Mouse (Mus musculus): ENCODE measurements around the gene Col4a5.

Col4a5 gene

GRCm38 (mm10) chrX:141475110-141475509, at the start of gene Col4a5:
Gene Col4a5, plus strand, starts transcription at chrX:141475385.
- DNase-seq (ENCODE audit: low spot score), result peak; percentile 83

- DNase-seq (ENCODE audit: low spot score), result no peak
Measured at GRCm38 (mm10) chrX:141436780-141437179, 38.4 kb upstream of the Col4a5 start.

DNA sequence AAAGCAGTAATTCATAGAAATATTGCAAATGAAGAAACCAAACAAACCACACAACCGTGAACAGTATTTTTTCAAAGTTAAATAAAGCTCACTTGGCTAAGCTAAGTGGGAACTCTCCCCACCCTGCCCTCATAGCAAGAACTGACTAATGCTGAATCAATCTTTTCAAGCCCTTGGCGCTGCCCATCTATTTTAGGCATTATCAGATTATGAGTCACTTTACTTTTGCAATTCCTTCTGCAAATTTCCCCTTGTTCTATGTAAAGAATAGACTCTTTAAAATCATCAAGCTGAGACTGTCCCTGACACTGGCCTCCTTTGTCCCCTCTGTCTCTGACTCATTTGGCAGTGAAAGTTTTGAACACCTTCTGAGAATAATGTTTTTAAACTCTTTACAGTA, 35.8 kb upstream of the Col4a5 start:
- DNase-seq (ENCODE audit: low spot score), result no peak

GRCm38 (mm10) chrX:141447936-141448335, 27.2 kb upstream of the Col4a5 start:
- DNase-seq (ENCODE audit: low spot score), result no peak

DNA sequence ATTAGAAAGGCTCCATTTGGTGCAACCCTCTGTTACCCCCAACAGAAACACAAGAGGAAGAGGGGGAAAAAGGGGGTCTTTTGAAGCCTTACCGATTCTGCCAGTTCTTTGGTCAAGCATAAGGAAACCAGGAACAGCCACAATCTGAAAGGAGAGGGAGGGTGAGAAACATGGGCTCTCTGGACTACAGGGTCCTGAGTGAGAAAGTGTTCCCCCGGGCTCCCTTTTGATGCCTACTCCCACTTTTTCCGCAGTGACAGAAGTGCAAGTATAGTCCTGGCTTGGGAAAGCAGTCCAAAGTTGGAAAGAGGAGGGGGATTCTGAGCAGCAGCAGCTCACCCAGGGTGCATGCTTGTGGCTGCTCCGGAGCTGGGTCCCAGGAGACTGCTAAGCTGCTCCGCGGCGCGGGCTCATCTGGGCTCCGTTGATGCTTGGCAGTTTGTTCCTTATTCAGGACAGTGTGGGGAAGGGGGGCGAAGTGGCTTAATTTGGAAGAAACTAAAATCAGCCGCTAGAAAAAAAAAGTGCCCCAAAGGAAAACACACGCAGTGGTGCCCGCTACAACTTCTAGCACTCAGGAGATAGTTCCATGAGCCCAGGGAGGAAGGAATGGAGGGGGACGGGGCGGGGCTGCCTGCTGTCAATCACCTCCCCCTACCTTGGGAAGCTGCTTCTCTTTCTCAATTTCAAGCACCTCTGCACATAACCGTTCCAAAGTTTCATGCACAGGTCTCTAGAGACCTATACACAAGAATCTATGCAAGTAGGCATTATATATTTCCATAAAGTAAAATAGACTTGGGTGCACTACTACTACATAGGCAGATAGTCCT, 1.5 kb upstream of the Col4a5 start, which contains the start of gene Col4a6:
Gene Col4a6, minus strand, starts transcription at position 607 of the 833 bp plus-strand sequence.
- no peak for DNase-seq (ENCODE audit: low spot score)

DNA sequence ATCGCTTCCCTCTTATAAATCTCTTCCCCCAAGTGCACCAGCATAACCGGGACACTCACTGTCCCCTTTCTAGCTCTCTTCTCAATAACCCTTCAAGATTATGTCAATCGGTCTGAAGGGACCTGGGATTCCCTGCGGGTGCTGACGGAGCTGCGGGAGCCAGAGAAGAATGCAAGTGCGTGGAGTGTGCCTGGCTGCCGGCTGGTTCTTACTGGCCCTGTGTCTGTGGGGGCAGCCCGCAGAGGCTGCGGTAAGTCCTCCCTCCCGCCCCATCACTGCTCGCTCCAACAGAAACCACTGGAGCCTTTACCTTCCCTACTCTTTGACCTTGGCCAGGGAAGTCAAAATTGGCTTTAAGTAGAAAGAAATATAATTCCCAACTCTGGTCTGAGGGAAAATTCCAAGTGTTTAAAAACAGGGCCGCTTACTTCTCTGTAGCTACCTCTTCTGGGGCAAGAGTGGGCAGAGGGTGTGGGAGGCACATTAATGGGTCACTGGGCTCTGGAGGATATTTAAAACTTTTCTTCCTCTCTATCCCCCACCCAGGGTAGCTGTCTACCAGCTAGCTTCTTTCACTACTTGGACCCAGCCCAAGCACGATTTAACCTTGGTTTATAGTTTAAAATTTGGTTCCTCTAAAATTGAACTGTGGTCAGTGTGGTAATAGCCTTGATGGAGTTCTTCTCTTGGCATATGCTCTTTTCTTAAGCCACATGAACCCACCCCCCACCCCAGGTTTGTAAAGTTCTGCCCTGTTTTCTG, 562 bp downstream of the Col4a5 start:
- peak; percentile 36 for DNase-seq (ENCODE audit: low spot score)

- no peak for DNase-seq (ENCODE audit: low spot score)
Measured at GRCm38 (mm10) chrX:141494545-141494944, 19.4 kb downstream of the Col4a5 start.

DNA sequence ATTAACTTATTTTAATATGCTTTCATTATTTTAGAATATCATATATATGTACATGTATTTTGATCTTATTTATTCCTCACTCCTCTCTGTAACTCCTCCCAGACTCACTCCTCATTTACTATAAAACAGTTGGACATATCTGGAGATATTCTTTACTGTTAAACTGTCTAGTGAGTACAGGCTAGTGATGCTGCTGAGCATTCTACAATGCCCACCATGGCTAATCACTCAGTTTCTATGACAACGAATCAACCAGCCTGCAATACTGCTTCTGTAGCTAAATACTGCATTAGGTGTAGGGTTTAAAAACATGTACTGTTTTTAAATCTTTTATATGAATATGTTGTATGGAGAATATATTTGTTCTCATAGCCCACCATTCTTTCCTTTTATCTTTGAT, 27.9 kb downstream of the Col4a5 start:
- no peak for DNase-seq (ENCODE audit: low spot score)

- DNase-seq (ENCODE audit: low spot score), result peak; percentile 77
Measured at GRCm38 (mm10) chrX:141533447-141533846, 58.3 kb downstream of the Col4a5 start.

DNA sequence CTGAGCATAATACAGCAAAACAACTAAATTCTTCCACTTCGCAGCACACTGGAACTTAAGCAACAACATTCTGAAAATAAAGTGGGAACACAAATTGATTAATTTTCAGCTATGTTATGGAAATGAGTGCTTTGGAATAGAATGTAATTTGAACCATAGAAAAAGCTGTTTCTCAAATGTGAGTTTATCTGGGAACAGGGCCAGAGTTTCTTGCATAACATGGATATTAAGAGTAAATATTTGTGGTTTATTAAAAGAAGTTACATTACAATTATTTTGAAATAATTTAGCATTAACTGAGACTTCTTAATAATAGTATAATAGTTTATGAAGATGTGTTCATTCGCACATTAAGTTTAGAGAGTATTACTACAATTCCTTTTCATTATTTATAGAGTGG, 72.3 kb downstream of the Col4a5 start:
- peak; percentile 59 for DNase-seq (ENCODE audit: low spot score)

DNA sequence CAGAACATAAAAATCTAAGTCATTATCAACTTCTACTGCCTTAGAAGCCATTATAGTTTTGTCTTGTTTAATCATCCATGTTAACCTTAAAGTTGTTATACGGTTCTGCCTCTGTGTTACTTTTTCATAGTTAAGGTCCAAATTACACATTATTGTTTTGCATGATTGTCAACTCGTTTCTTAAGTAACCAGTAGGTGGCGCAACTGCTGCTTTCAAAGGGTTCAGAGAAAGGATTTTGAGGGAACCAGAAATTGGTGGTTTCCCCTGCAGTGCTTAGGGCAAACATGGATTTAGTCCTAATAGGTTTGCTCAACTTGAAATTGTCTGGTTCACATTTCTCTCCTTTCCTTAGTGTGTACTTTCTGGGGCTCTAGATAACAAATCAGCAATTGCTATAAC, 115.1 kb downstream of the Col4a5 start:
- peak; percentile 11 for DNase-seq (ENCODE audit: low spot score)

DNA sequence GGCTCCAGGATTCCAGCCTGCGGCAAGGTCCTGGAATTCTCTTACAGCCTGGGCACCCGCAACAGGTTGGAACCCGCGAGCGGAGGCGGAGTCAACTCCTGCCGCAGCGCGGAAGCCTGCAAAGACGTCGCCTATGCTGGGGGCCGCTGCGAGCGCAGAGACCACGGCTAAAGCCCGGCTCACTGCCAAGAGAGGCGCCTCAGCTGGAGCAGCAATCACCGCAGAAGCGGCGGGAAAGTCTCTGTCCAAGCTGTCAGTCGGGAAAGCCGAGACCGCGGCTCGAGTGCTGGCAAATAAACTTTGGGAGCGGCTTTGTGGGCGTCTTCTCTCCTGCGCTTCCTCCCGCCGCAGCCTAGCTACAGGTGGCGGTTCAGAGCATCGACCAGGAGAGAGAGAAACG, 246.5 kb downstream of the Col4a5 start:
- DNase-seq (ENCODE audit: low spot score), result no peak

GRCm38 (mm10) chrX:141723936-141724335, 248.8 kb downstream of the Col4a5 start:
- no peak for DNase-seq (ENCODE audit: low spot score)

DNA sequence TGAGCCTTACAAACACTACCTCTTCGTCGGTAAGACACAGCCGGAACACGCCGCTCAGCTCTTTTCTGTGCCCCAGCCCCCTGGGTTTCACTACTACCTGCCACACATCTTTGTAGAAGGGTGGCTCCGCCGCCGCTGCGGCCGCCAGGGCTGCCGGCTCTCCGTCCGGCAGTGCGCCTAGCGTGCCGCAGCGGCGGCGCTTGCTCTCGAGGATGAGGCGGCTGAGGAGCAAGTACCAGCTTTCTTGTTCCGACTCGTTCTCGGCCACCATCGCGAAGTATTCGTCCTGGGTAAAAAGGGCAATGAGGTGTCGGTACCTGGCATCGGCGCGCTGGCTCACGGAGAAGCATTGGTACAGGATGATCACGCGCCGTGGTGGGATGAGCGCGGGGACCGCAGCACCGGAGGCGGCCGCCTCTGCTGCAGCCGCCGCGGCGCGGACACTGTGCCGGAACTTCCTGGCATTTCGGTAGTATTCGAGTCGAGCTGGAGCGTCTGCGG, 249.3 kb downstream of the Col4a5 start:
- no peak for DNase-seq (ENCODE audit: low spot score)

GRCm38 (mm10) chrX:141724937-141725918, 250.0 kb downstream of the Col4a5 start, which contains the start of gene Irs4:
Gene Irs4, minus strand, starts transcription at chrX:141725263.
- DNase-seq (ENCODE audit: low spot score), result no peak

DNA sequence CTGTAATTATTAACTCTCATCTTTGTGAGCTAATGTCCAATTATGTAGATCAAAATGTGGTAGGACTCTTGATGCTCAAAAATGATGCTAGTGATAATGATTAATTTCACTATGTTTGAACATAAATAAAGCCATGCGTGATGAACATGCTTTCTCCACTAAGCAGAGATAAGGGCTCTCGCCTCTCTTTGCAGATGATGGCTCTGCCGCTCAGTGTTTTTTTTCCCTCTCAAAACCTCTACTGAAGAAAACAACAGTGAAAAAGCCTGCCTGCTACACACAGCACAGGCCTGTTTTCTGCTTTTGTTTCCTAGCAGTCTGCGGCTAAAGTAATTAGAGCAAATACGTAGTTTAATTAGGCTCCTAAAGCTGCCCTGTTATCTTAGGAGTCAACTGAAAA, 254.4 kb downstream of the Col4a5 start:
- no peak for DNase-seq (ENCODE audit: low spot score)
